Mouse (Mus musculus) liver, postnatal 0 days (tissue): ENCODE measurements around the gene Dgkg.

Source experiments
- CTCF ChIP-seq: sonication (generic); IDR thresholded peaks from 2 replicates; pipeline ENCODE4 v1.5.1; 2016; ENCODE audit warnings: antibody characterized with exemption, low read depth
- EP300 ChIP-seq: IDR thresholded peaks from 2 replicates; pipeline ENCODE4 v1.6.1; 2016; ENCODE audit warnings: antibody characterized with exemption, low read depth, mild to moderate bottlenecking

DNA sequence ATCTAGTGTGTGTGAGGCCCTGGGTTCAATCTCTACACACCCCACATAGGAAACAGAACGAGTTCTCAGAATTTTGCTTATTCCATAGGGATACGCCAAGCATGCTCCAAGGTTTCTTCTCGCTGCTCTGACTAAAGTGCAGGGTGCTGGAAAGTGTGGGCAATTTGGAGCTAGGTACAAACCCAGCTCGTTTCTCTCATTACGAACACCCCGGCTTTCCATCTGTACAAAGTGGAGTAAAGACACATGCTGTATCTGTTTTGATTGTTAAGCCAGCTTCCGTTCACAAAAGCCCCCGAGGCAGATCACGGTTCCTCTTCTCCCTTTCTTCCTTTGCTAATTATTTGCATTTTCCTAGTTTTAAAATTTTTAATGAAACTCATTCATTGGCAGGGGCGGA, 78.1 kb downstream of the Dgkg start:
- no peak for TF ChIP-seq EP300
- TF ChIP-seq CTCF, result no peak
